Mouse (Mus musculus): ENCODE measurements around the gene Nup133.

DNA sequence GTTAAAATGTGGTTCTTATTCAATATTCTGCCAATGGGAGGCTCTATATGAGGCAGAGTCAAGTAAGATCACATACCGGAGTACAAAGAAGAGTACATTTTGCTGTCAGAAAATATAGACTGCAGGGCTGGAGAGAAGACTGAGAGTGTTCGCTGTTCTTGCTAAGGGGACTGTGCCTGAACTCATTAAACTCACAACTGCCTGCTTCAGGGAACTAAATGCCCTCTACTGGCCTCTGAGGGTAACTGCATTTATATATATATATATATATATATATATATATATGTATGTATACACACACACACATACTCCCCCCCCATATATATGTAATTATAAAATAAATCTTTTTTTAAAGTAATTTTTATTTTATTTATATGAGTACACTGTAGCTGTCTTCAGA lies 17.8 kb upstream of the Nup133 start:
- TF ChIP-seq POLR2A (IDR thresholded peaks at IDR 0.05; ENCODE audit: extremely low read depth, insufficient read depth, low read length) (no peak), CTCF (IDR thresholded peaks at IDR 0.05; ENCODE audit: extremely low read depth, insufficient read depth, low read length) (peak; percentile 23; the same call in 1 of the 2 replicates)
